Comparison of ENCODE assay signal across 12 mouse cellular contexts in the genomic region with DNA sequence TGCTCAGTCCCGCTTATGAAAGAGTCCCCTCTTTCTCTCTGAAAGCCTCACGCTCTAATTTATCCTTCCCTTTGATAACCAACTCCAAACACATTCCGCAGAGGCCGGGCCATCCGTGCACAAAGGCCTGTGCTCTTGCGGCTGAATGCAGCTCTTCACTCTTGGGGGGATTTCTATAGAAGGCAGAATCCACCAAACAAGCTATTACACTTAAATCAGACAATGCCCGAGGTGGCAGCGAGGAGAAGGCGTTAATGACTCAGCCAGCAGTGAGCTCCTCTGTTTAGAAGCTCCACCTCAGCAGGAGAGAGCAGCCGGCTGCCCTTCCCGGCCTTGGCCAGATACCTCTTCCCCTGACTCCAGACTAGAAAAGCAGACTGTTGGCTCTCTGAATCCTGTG.
DNase-seq lines count a peak whose midpoint lies in the region; ATAC-seq lines count a peak whose summit lies in the region.
"Had no signal": no experiment of that assay in that cellular context is flagged by ENCODE, and none has a peak within 500 bp of the region (broad histone marks: within the 10 kb centered on the region; RNA-seq: fewer than 3 reads in every experiment).

No protein-coding gene starts in this region.

- no peaks in the 10 kb centered on the region for H3K9me3 ChIP-seq in forebrain, embryonic 12.5 days
- no peaks in the 10 kb centered on the region for H3K9me3 ChIP-seq in forebrain, embryonic 15.5 days
- no peaks in the 10 kb centered on the region for H3K9me3 ChIP-seq in neural tube, embryonic 12.5 days
- H3K9me3 ChIP-seq in embryonic facial prominence, embryonic 12.5 days, result no peaks in the 10 kb centered on the region
- H3K9me3 ChIP-seq in neural tube, embryonic 13.5 days, result no peaks in the 10 kb centered on the region
- H3K9me3 ChIP-seq: heart, embryonic 15.5 days had no signal

- peak; percentile 43; the same call in 1 of the 2 replicates for ATAC-seq in forebrain, embryonic 12.5 days (ENCODE audit: low FRiP score)
- ATAC-seq in forebrain, embryonic 15.5 days (replicated peaks), result no peak
- ATAC-seq in neural tube, embryonic 12.5 days (ENCODE audit: low FRiP score, low read depth), result peak; percentile 57
- ATAC-seq in embryonic facial prominence, embryonic 12.5 days (ENCODE audit: insufficient number of reproducible peaks, insufficient read depth, low FRiP score, low TSS enrichment), result no peak
- ATAC-seq in neural tube, embryonic 13.5 days (ENCODE audit: low read depth), result no peak
- ATAC-seq in megakaryocyte-erythroid progenitor cell, adult 5-6 weeks (replicated peaks; ENCODE audit: low FRiP score, low TSS enrichment, poor library complexity, severe bottlenecking), result no peak

- H3K4me3 ChIP-seq in forebrain, embryonic 12.5 days (replicated peaks), result no peak overlapping the region
- no peak overlapping the region for H3K4me3 ChIP-seq in forebrain, embryonic 15.5 days
- H3K4me3 ChIP-seq in neural tube, embryonic 12.5 days, result no peak overlapping the region
- no peak overlapping the region for H3K4me3 ChIP-seq in embryonic facial prominence, embryonic 12.5 days
- no peak overlapping the region for H3K4me3 ChIP-seq in neural tube, embryonic 13.5 days
- H3K4me3 ChIP-seq: heart, embryonic 15.5 days had no signal

- H3K4me2 ChIP-seq in forebrain, embryonic 12.5 days, result peak overlapping the region; percentile 17
- no peak overlapping the region for H3K4me2 ChIP-seq in forebrain, embryonic 15.5 days (replicated peaks)
- peak overlapping the region; percentile 17; the same call in 1 of the 2 replicates for H3K4me2 ChIP-seq in neural tube, embryonic 12.5 days (replicated peaks)
- H3K4me2 ChIP-seq in embryonic facial prominence, embryonic 12.5 days (replicated peaks), result no peak overlapping the region
- no peak overlapping the region for H3K4me2 ChIP-seq in neural tube, embryonic 13.5 days
- H3K4me2 ChIP-seq: heart, embryonic 15.5 days had no signal

- H3K4me1 ChIP-seq in forebrain, embryonic 12.5 days, result peaks cover 43% of the 10 kb centered on the region
- peaks cover 38% of the 10 kb centered on the region for H3K4me1 ChIP-seq in forebrain, embryonic 15.5 days
- peaks cover 23% of the 10 kb centered on the region for H3K4me1 ChIP-seq in neural tube, embryonic 12.5 days
- H3K4me1 ChIP-seq in embryonic facial prominence, embryonic 12.5 days, result peaks cover 31% of the 10 kb centered on the region
- H3K4me1 ChIP-seq in neural tube, embryonic 13.5 days (replicated peaks), result peaks cover 34% of the 10 kb centered on the region

- no peak overlapping the region for H3K9ac ChIP-seq in forebrain, embryonic 12.5 days
- H3K9ac ChIP-seq in forebrain, embryonic 15.5 days (replicated peaks), result no peak overlapping the region; the same call in 1 of the 2 replicates
- H3K9ac ChIP-seq in neural tube, embryonic 12.5 days, result no peak overlapping the region
- no peak overlapping the region for H3K9ac ChIP-seq in embryonic facial prominence, embryonic 12.5 days
- H3K9ac ChIP-seq in neural tube, embryonic 13.5 days, result no peak overlapping the region
- H3K9ac ChIP-seq: heart, embryonic 15.5 days had no signal

- peaks cover 59% of the 10 kb centered on the region for H3K27me3 ChIP-seq in forebrain, embryonic 12.5 days
- peaks cover 9% of the 10 kb centered on the region; the same call in 1 of the 2 replicates for H3K27me3 ChIP-seq in forebrain, embryonic 15.5 days
- H3K27me3 ChIP-seq in neural tube, embryonic 12.5 days (replicated peaks), result peaks cover 12% of the 10 kb centered on the region
- 0 out of 2 replicates have a peak, but pooled peaks cover 16% of the 10 kb centered on the region for H3K27me3 ChIP-seq in embryonic facial prominence, embryonic 12.5 days
- H3K27me3 ChIP-seq in neural tube, embryonic 13.5 days, result peaks cover 38% of the 10 kb centered on the region

- no peak for DNase-seq in neural tube, embryonic 10.5 days (ENCODE audit: extremely low spot score, low spot score)
- DNase-seq in cerebellum, adult 9-11 months, result no peak
- DNase-seq: cerebellum, adult 11 months; liver; lung, adult 2 months had no signal

- peak overlapping the region; percentile 60 for H3K27ac ChIP-seq in forebrain, embryonic 12.5 days
- no peak overlapping the region for H3K27ac ChIP-seq in forebrain, embryonic 15.5 days (replicated peaks)
- H3K27ac ChIP-seq in neural tube, embryonic 12.5 days, result no peak overlapping the region
- peak overlapping the region; percentile 30; the same call in 1 of the 2 replicates for H3K27ac ChIP-seq in embryonic facial prominence, embryonic 12.5 days
- H3K27ac ChIP-seq in neural tube, embryonic 13.5 days (replicated peaks), result 0 out of 2 replicates have a peak overlapping the region, but pooled peaks have one; percentile 28
- H3K27ac ChIP-seq: heart, embryonic 15.5 days had no signal

- 4% methylated on average over 11 of the region's 11 CpGs for WGBS in forebrain, embryonic 12.5 days
- 4% methylated on average over 11 of the region's 11 CpGs for WGBS in forebrain, embryonic 15.5 days
- 2% methylated on average over 11 of the region's 11 CpGs for WGBS in neural tube, embryonic 12.5 days
- 18% methylated on average over 11 of the region's 11 CpGs for WGBS in embryonic facial prominence, embryonic 12.5 days
- WGBS in neural tube, embryonic 13.5 days, result 7% methylated on average over 11 of the region's 11 CpGs

- no peaks in the 10 kb centered on the region for H3K36me3 ChIP-seq in forebrain, embryonic 12.5 days (replicated peaks)
- H3K36me3 ChIP-seq in forebrain, embryonic 15.5 days, result no peaks in the 10 kb centered on the region
- no peaks in the 10 kb centered on the region for H3K36me3 ChIP-seq in neural tube, embryonic 12.5 days
- H3K36me3 ChIP-seq in embryonic facial prominence, embryonic 12.5 days, result no peaks in the 10 kb centered on the region
- H3K36me3 ChIP-seq in neural tube, embryonic 13.5 days, result no peaks in the 10 kb centered on the region
- H3K36me3 ChIP-seq: heart, embryonic 15.5 days had no signal

Comparison
In these comparisons a context has a peak if more than half of its experiments do, and no peak if none do; other contexts are left out.
1. ATAC-seq: peak in forebrain, embryonic 12.5 days (single experiment) and neural tube, embryonic 12.5 days (single experiment); none in forebrain, embryonic 15.5 days (single experiment), embryonic facial prominence, embryonic 12.5 days (single experiment), neural tube, embryonic 13.5 days (single experiment) and megakaryocyte-erythroid progenitor cell, adult 5-6 weeks (single experiment).
2. H3K27ac ChIP-seq: peak in forebrain, embryonic 12.5 days (single experiment), embryonic facial prominence, embryonic 12.5 days (single experiment) and neural tube, embryonic 13.5 days (single experiment); none in forebrain, embryonic 15.5 days (single experiment) and neural tube, embryonic 12.5 days (single experiment).
3. H3K4me2 ChIP-seq: peak in forebrain, embryonic 12.5 days (single experiment) and neural tube, embryonic 12.5 days (single experiment); none in forebrain, embryonic 15.5 days (single experiment), embryonic facial prominence, embryonic 12.5 days (single experiment) and neural tube, embryonic 13.5 days (single experiment).